In genomic region chr5:92504676-92505400, GRCm38 (mm10) we compare ENCODE assay signal across 8 mouse cellular contexts. TPM values are rescaled to one million over a fixed set of nuclear protein-coding genes. Genes with fewer than 3 reads are reported as not detected.
A peak's percentile ranks its signal among the peaks of the same experiment; 100 is the strongest.
DNase-seq lines count a peak whose midpoint lies in the region; ATAC-seq and TF ChIP-seq lines count a peak whose summit lies in the region.

No protein-coding gene starts in this region.

- intact Hi-C loops in left cerebral cortex, adult 2 months (cut with DNase I) = loop anchor here (1.0 to 5.0 kb wide), 5 partner anchors 16 to 217 kb away; partner anchors contain the start of gene Stbd1
- intact Hi-C loops in left cerebral cortex, postnatal 36 days (cut with DNase I) = loop anchor here (5.0 kb wide), 3 partner anchors 73 to 702 kb away; partner anchors contain the start of genes 2010109A12Rik and Ccni

- H3K4me2 ChIP-seq in forebrain, embryonic 15.5 days (replicated peaks) = peak overlapping the region; percentile 64
- H3K4me2 ChIP-seq in hindbrain, embryonic 15.5 days = peak overlapping the region; percentile 73
- peak overlapping the region; percentile 87 for H3K4me2 ChIP-seq in liver, embryonic 11.5 days
- peak overlapping the region; percentile 50 for H3K4me2 ChIP-seq in midbrain, embryonic 15.5 days

- DNase-seq in left cerebral cortex, adult 2 months (ENCODE audit: extremely low spot score in 1 of 2, low spot score in 2 of 2) = peak in 1 of 2 experiments; percentile 45
- no peak for DNase-seq in left cerebral cortex, postnatal 36 days (ENCODE audit: low spot score in 2 of 2)
- peak; percentile 72 for DNase-seq in adrenal gland, postnatal 10 days
- DNase-seq in liver, embryonic 11.5 days (ENCODE audit: low spot score) = no peak
- DNase-seq in thymus, postnatal 14 days = peak; percentile 80

- H3K27ac ChIP-seq in left cerebral cortex, adult 2 months = peak overlapping the region; percentile 99
- peak overlapping the region; percentile 99 for H3K27ac ChIP-seq in forebrain, embryonic 15.5 days (replicated peaks)
- H3K27ac ChIP-seq in hindbrain, embryonic 15.5 days (replicated peaks) = peak overlapping the region; percentile 100
- H3K27ac ChIP-seq in liver, embryonic 11.5 days (ENCODE audit: low read depth, low read length) = peak overlapping the region; percentile 44
- H3K27ac ChIP-seq in midbrain, embryonic 15.5 days = peak overlapping the region; percentile 99

- ATAC-seq in forebrain, embryonic 15.5 days (replicated peaks) = peak; percentile 86
- ATAC-seq in hindbrain, embryonic 15.5 days (ENCODE audit: low FRiP score, low read depth) = peak; percentile 86
- ATAC-seq in liver, embryonic 11.5 days (replicated peaks; ENCODE audit: low FRiP score) = peak; percentile 74
- ATAC-seq in midbrain, embryonic 15.5 days (replicated peaks) = peak; percentile 86

- no peaks in the 10 kb centered on the region for H3K36me3 ChIP-seq in forebrain, embryonic 15.5 days
- no peaks in the 10 kb centered on the region for H3K36me3 ChIP-seq in hindbrain, embryonic 15.5 days
- no peaks in the 10 kb centered on the region for H3K36me3 ChIP-seq in liver, embryonic 11.5 days (ENCODE audit: control insufficient read depth, insufficient read depth, low read length)
- no peaks in the 10 kb centered on the region for H3K36me3 ChIP-seq in midbrain, embryonic 15.5 days (replicated peaks)

- TF ChIP-seq CTCF in left cerebral cortex, adult 2 months (IDR thresholded peaks at IDR 0.05) = no peak

- no peaks in the 10 kb centered on the region for H3K27me3 ChIP-seq in forebrain, embryonic 15.5 days
- no peaks in the 10 kb centered on the region for H3K27me3 ChIP-seq in hindbrain, embryonic 15.5 days
- no peaks in the 10 kb centered on the region for H3K27me3 ChIP-seq in liver, embryonic 11.5 days (replicated peaks; ENCODE audit: control insufficient read depth, insufficient read depth, low read length)
- no peaks in the 10 kb centered on the region for H3K27me3 ChIP-seq in midbrain, embryonic 15.5 days (replicated peaks)

- H3K4me1 ChIP-seq in forebrain, embryonic 15.5 days = peaks cover 27% of the 10 kb centered on the region
- H3K4me1 ChIP-seq in hindbrain, embryonic 15.5 days (replicated peaks) = peaks cover 30% of the 10 kb centered on the region
- peaks cover 11% of the 10 kb centered on the region for H3K4me1 ChIP-seq in liver, embryonic 11.5 days (replicated peaks; ENCODE audit: control insufficient read depth, insufficient read depth, low read length)
- H3K4me1 ChIP-seq in midbrain, embryonic 15.5 days = peaks cover 30% of the 10 kb centered on the region

- H3K4me3 ChIP-seq in left cerebral cortex, adult 2 months = peak overlapping the region; percentile 85
- peak overlapping the region; percentile 79 for H3K4me3 ChIP-seq in forebrain, embryonic 15.5 days
- H3K4me3 ChIP-seq in hindbrain, embryonic 15.5 days = peak overlapping the region; percentile 98
- peak overlapping the region; percentile 60 for H3K4me3 ChIP-seq in liver, embryonic 11.5 days (ENCODE audit: low read depth, low read length)
- H3K4me3 ChIP-seq in midbrain, embryonic 15.5 days = peak overlapping the region; percentile 93

- H3K9me3 ChIP-seq in forebrain, embryonic 15.5 days = no peaks in the 10 kb centered on the region
- H3K9me3 ChIP-seq in hindbrain, embryonic 15.5 days = no peaks in the 10 kb centered on the region
- no peaks in the 10 kb centered on the region for H3K9me3 ChIP-seq in liver, embryonic 11.5 days (ENCODE audit: control insufficient read depth, low read length)
- no peaks in the 10 kb centered on the region for H3K9me3 ChIP-seq in midbrain, embryonic 15.5 days

- WGBS in forebrain, embryonic 15.5 days = under 1% methylated on average over 35 of the region's 35 CpGs
- under 1% methylated on average over 35 of the region's 35 CpGs for WGBS in hindbrain, embryonic 15.5 days
- WGBS in liver, embryonic 11.5 days = 0% methylated on average over 35 of the region's 35 CpGs
- WGBS in midbrain, embryonic 15.5 days = under 1% methylated on average over 35 of the region's 35 CpGs

- peak overlapping the region; percentile 93 for H3K9ac ChIP-seq in forebrain, embryonic 15.5 days (replicated peaks)
- H3K9ac ChIP-seq in hindbrain, embryonic 15.5 days = peak overlapping the region; percentile 99
- H3K9ac ChIP-seq in liver, embryonic 11.5 days (ENCODE audit: low read depth, low read length) = peak overlapping the region; percentile 68
- H3K9ac ChIP-seq in midbrain, embryonic 15.5 days = peak overlapping the region; percentile 97

RNA-seq across cellular contexts. Expression of gene Scarb2, which starts 1.8 kb away (rescaled TPM):
- total RNA-seq in left cerebral cortex, adult 2 months (2021) = 10 to 100 TPM; 82.6 to 91.9 TPM
- total RNA-seq in left cerebral cortex, postnatal 36 days (2021) = 10 to 100 TPM; 80.5 to 87.8 TPM
- 10 to 100 TPM; 79.6 to 80.6 TPM for total RNA-seq in adrenal gland, postnatal 10 days (2021)
- polyA plus RNA-seq in forebrain, embryonic 15.5 days (2015; fragmentation: Nextera tagmentation; extraction: Ambion mirVana) = 23.4 and 24.6 TPM in 2 replicates
- polyA plus RNA-seq in hindbrain, embryonic 15.5 days (2015; fragmentation: Nextera tagmentation; extraction: Ambion mirVana) = 20.3 and 21.4 TPM in 2 replicates
- 5.7 and 7.0 TPM in 2 replicates for polyA plus RNA-seq in liver, embryonic 11.5 days (2014; fragmentation: Nextera tagmentation; extraction: Ambion mirVana)
- 24.4 and 25.4 TPM in 2 replicates for polyA plus RNA-seq in midbrain, embryonic 15.5 days (2015; fragmentation: Nextera tagmentation; extraction: Ambion mirVana)

RNA-seq across cellular contexts. Expression of gene Fam47e, which starts 50.0 kb away (rescaled TPM):
- total RNA-seq in left cerebral cortex, adult 2 months (2021) = not detected
- total RNA-seq in left cerebral cortex, postnatal 36 days (2021) = under 1 TPM in 1 of 2 experiments, not detected in 1; 0.32 TPM
- not detected for total RNA-seq in adrenal gland, postnatal 10 days (2021)
- 0.42 and 0.69 TPM in 2 replicates for polyA plus RNA-seq in forebrain, embryonic 15.5 days (2015; fragmentation: Nextera tagmentation; extraction: Ambion mirVana)
- polyA plus RNA-seq in hindbrain, embryonic 15.5 days (2015; fragmentation: Nextera tagmentation; extraction: Ambion mirVana) = 0.90 and 1.7 TPM in 2 replicates
- polyA plus RNA-seq in liver, embryonic 11.5 days (2014; fragmentation: Nextera tagmentation; extraction: Ambion mirVana) = 0.38 and 0.52 TPM in 2 replicates
- polyA plus RNA-seq in midbrain, embryonic 15.5 days (2015; fragmentation: Nextera tagmentation; extraction: Ambion mirVana) = 0.88 and 1.0 TPM in 2 replicates

Comparison
In these comparisons a context has a peak if more than half of its experiments do, and no peak if none do; other contexts are left out.
1. DNase-seq: peak in adrenal gland, postnatal 10 days (single experiment) and thymus, postnatal 14 days (single experiment); none in left cerebral cortex, postnatal 36 days (0 of 2) and liver, embryonic 11.5 days (single experiment).
2. H3K27ac ChIP-seq: peak in every context shown above with its lines; median percentile 100 in hindbrain, embryonic 15.5 days; 99 in left cerebral cortex, adult 2 months; 99 in forebrain, embryonic 15.5 days; 99 in midbrain, embryonic 15.5 days; 44 in liver, embryonic 11.5 days.
3. Peak in every context shown above with its lines, with median percentiles within 50 percentile points of each other: H3K4me3 ChIP-seq, ATAC-seq, H3K4me2 ChIP-seq and H3K9ac ChIP-seq.